Mouse (Mus musculus): Measurements from ENCODE around the gene Gm20388.

DNA sequence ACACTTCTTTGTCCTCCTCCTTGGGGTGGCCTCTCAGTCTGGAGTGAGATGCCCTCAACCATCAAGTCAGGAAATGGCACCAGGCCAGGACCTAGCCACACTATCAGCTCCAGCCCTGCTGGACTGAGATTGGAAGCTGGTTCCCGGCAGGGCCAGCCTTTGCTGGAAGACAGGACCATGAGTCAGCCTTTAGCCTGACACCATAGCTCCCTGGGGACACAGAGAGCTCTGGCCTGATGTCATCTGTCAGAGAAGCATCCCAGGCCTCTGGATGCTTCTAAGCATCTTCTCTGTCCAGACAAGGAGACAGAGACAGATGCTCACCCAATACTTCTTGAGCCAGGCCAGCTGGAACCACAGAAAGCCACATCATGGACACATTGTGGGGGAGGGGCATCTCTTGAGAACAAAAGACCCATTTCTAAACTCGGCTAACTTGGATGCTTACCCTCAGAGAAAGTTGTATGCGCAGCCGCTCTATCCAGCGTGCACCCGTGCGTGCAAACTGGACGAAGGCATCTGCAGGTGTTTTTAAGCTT lies 3499.5 kb downstream of the Gm20388 start:
- no peak for TF ChIP-seq CTCF (IDR thresholded peaks at IDR 0.05; ENCODE audit: control insufficient read depth, insufficient read depth, low read length)
- TF ChIP-seq POLR2A (IDR thresholded peaks at IDR 0.05; ENCODE audit: borderline replicate concordance, control insufficient read depth, low read depth, low read length): no peak

Data from bone marrow, adult 2 months (tissue).